Mouse (Mus musculus): ENCODE results near the gene Tspan2.

The Tspan2 gene

GRCm38 (mm10) chr3:102734313-102735030 is at the start of gene Tspan2:
Gene Tspan2, plus strand, starts transcription at chr3:102734529.
- DNase-seq, result peak; percentile 15

GRCm38 (mm10) chr3:102686861-102687260 is 47.5 kb upstream of the Tspan2 start:
- peak; percentile 32 for DNase-seq

- DNase-seq, result no peak
Measured at GRCm38 (mm10) chr3:102687852-102688251, 46.5 kb upstream of the Tspan2 start.

GRCm38 (mm10) chr3:102691802-102692484 is 42.4 kb upstream of the Tspan2 start:
- peak; percentile 43 for DNase-seq

- DNase-seq, result no peak
Measured at GRCm38 (mm10) chr3:102692758-102693325, 41.5 kb upstream of the Tspan2 start.

- no peak for DNase-seq
Measured at GRCm38 (mm10) chr3:102698127-102698526, 36.2 kb upstream of the Tspan2 start.

- no peak for DNase-seq
Measured at GRCm38 (mm10) chr3:102701303-102701702, 33.0 kb upstream of the Tspan2 start.

GRCm38 (mm10) chr3:102701902-102702544 is 32.3 kb upstream of the Tspan2 start:
- DNase-seq, result peak; percentile 15

- no peak for DNase-seq
Measured at GRCm38 (mm10) chr3:102704001-102704401, 30.3 kb upstream of the Tspan2 start.

- no peak for DNase-seq
Measured at GRCm38 (mm10) chr3:102708599-102708998, 25.7 kb upstream of the Tspan2 start.

- peak; percentile 61 for DNase-seq
Measured at GRCm38 (mm10) chr3:102715066-102715584, 19.2 kb upstream of the Tspan2 start.

- DNase-seq, result no peak
Measured at GRCm38 (mm10) chr3:102715839-102716238, 18.5 kb upstream of the Tspan2 start.

GRCm38 (mm10) chr3:102717586-102718285 is 16.6 kb upstream of the Tspan2 start:
- no peak for DNase-seq

- DNase-seq, result no peak
Measured at GRCm38 (mm10) chr3:102723154-102723553, 11.2 kb upstream of the Tspan2 start.

- peak; percentile 43 for DNase-seq
Measured at GRCm38 (mm10) chr3:102723841-102724570, 10.3 kb upstream of the Tspan2 start.

GRCm38 (mm10) chr3:102724798-102725459 is 9.4 kb upstream of the Tspan2 start:
- DNase-seq, result no peak

- DNase-seq, result no peak
Measured at GRCm38 (mm10) chr3:102729416-102729815, 4.9 kb upstream of the Tspan2 start.

GRCm38 (mm10) chr3:102731112-102731511 is 3.2 kb upstream of the Tspan2 start:
- no peak for DNase-seq

GRCm38 (mm10) chr3:102732619-102733018 is 1.7 kb upstream of the Tspan2 start:
- DNase-seq, result no peak

- no peak for DNase-seq
Measured at GRCm38 (mm10) chr3:102733050-102733449, 1.3 kb upstream of the Tspan2 start.

- DNase-seq, result no peak
Measured at GRCm38 (mm10) chr3:102733936-102734312, 405 bp upstream of the Tspan2 start.
